Mouse (Mus musculus) heart, postnatal 0 days (tissue): ENCODE results near the gene Rad50. TPM values are rescaled to one million over a fixed set of nuclear protein-coding genes. Genes with fewer than 3 reads are reported as not detected.
A peak's percentile ranks its signal among the peaks of the same experiment; 100 is the strongest.

Source experiments
- ATAC-seq: fragments of 200-750 bp; cut with Nextera tagmentation; 2 replicates; pipeline ENCODE4 v1.8.0; 2017; ENCODE audit warnings: low read depth, moderate number of reproducible peaks, moderate library complexity; ENCODE audit not compliant: insufficient read depth
- DNase-seq: peaks from one replicate; pipeline ENCODE4 v3.0.0-alpha.2; 2016; ENCODE audit warnings: low spot score
- H3K27ac ChIP-seq: fragments of 300-500 bp; sonication (generic); 2 replicates; pipeline ENCODE4 v1.5.1; 2014; ENCODE audit warnings: low read depth, mild to moderate bottlenecking
- H3K27me3 ChIP-seq: fragments of 300-500 bp; sonication (generic); 2 replicates; pipeline ENCODE4 v1.6.1; 2014; ENCODE audit warnings: low read length, mixed read lengths; ENCODE audit not compliant: control insufficient read depth, insufficient read depth
- H3K36me3 ChIP-seq: fragments of 300-500 bp; sonication (generic); replicated peaks from 2 replicates; pipeline ENCODE4 v1.6.1; 2014; ENCODE audit warnings: low read length, mixed read lengths; ENCODE audit not compliant: control insufficient read depth, insufficient read depth
- H3K4me1 ChIP-seq: fragments of 300-500 bp; sonication (generic); 2 replicates; pipeline ENCODE4 v1.6.1; 2014; ENCODE audit warnings: antibody characterized with exemption; ENCODE audit not compliant: control insufficient read depth, insufficient read depth
- H3K4me2 ChIP-seq: fragments of 300-500 bp; sonication (generic); 2 replicates; pipeline ENCODE4 v1.6.1; 2014; ENCODE audit warnings: low read depth, mild to moderate bottlenecking, low read length, moderate library complexity
- H3K4me3 ChIP-seq: fragments of 300-500 bp; sonication (generic); 2 replicates; pipeline ENCODE4 v1.5.1; 2014; ENCODE audit warnings: low read depth, low read length
- H3K9ac ChIP-seq: fragments of 300-500 bp; sonication (generic); replicated peaks from 2 replicates; pipeline ENCODE4 v1.6.1; 2014; ENCODE audit warnings: low read depth, low read length, mixed read lengths
- H3K9me3 ChIP-seq: fragments of 300-500 bp; sonication (generic); replicated peaks from 2 replicates; pipeline ENCODE4 v1.6.1; 2016; ENCODE audit warnings: low read length; ENCODE audit not compliant: control insufficient read depth
- CTCF ChIP-seq: IDR thresholded peaks from 2 replicates; pipeline ENCODE4 v1.5.1; 2016; ENCODE audit warnings: antibody characterized with exemption, control low read depth, low read depth
- EP300 ChIP-seq: IDR thresholded peaks from 2 replicates; pipeline ENCODE4 v1.6.1; 2016; ENCODE audit warnings: antibody characterized with exemption, low read depth
- WGBS: fragments of 180-500 bp; shearing (Covaris S2); extraction: QIAGEN DNeasy Blood & Tissue Kit; methylation state at CpG from one replicate; pipeline ENCODE4 v1.1.7; 2014; 5-methylcytosine and 5-hydroxymethylcytosine counted together
- polyA plus RNA-seq: library from polyadenylated mRNA; unstranded; fragments of >200 nt; fragmentation: Nextera tagmentation; extraction: Ambion mirVana; gene quantifications from 2 replicates; pipeline ENCODE4 v1.2.1, GENCODE M21; 2015
- total RNA-seq: library from RNA; depleted of rRNA; stranded (reverse); fragments of >200 nt; gene quantifications from 2 replicates; pipeline ENCODE4 v1.2.3, GENCODE M21; 2014; ENCODE audit warnings: low replicate concordance; rRNA removed

Rad50 gene
- total RNA-seq (4.6 and 5.9 TPM in 2 replicates), polyA plus RNA-seq (13.5 and 14.9 TPM in 2 replicates)

GRCm38 (mm10) chr11:53706934-53707717 is at the start of gene Rad50:
Rad50 (minus strand) TSS chr11:53707319.
- Histone ChIP-seq H3K4me3 (peak within 1 kb of the TSS; percentile 56), H3K9ac (peak within 1 kb of the TSS; percentile 60), H3K4me1 (no peaks in the 10 kb centered on the region), H3K36me3 (no peaks in the 10 kb centered on the region; the same call in 1 of the 2 replicates), H3K27me3 (no peaks in the 10 kb centered on the region), H3K9me3 (no peaks in the 10 kb centered on the region), H3K27ac (peak within 1 kb of the TSS; percentile 73), H3K4me2 (peak within 1 kb of the TSS; percentile 77)
- DNase-seq, result peak; percentile 92
- TF ChIP-seq CTCF (no peak), EP300 (no peak)
- peak; percentile 98 for ATAC-seq
- WGBS, result 3% methylated on average over 55 of the region's 55 CpGs

DNA sequence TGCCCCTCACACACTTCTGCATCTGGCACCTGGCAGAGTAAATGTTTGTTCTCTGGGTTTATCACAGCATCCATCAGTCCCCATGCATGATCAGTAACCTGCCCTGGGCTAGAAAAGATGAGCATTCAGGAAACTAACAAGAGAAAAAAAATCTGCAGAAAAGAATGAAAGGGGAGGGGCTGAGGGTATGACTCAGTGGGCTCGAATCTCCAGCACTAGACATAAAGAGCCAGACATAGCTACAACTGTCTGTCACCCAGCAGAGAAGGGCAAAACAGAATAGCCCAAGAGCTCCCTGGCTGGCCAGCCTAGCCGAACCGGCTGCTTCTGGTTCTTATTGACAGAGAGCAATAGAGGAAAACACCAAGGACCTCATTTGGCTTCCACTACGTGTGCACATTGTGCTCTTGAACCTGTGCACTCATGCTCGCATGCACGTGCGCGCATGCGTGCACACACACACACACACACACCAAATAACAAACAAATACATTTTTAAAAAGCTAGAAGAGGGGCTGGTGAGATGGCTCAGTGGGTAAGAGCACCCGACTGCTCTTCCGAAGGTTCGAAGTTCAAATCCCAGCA is 48.0 kb upstream of the Rad50 start:
- Histone ChIP-seq H3K4me3 (no peak overlapping the region), H3K27ac (no peak overlapping the region), H3K4me1 (peaks cover 13% of the 10 kb centered on the region; the same call in 1 of the 2 replicates), H3K36me3 (no peaks in the 10 kb centered on the region), H3K4me2 (no peak overlapping the region), H3K27me3 (no peaks in the 10 kb centered on the region), H3K9ac (no peak overlapping the region), H3K9me3 (no peaks in the 10 kb centered on the region)
- 79% methylated on average over 12 of the region's 12 CpGs for WGBS
- TF ChIP-seq CTCF (no peak), EP300 (no peak)
- DNase-seq (no peak), ATAC-seq (no peak)

GRCm38 (mm10) chr11:53749716-53750352 is 42.7 kb upstream of the Rad50 start:
- Histone ChIP-seq H3K9ac (no peak overlapping the region), H3K4me1 (no peaks in the 10 kb centered on the region), H3K4me3 (no peak overlapping the region), H3K27me3 (no peaks in the 10 kb centered on the region), H3K9me3 (no peaks in the 10 kb centered on the region), H3K27ac (no peak overlapping the region), H3K36me3 (no peaks in the 10 kb centered on the region), H3K4me2 (no peak overlapping the region)
- DNase-seq, result no peak
- no peak for TF ChIP-seq EP300
- TF ChIP-seq CTCF, result no peak
- no peak for ATAC-seq
- WGBS, result 50% methylated on average over 5 of the region's 5 CpGs

GRCm38 (mm10) chr11:53749306-53749705 is 42.2 kb upstream of the Rad50 start:
- Histone ChIP-seq H3K4me3 (no peak overlapping the region), H3K4me2 (no peak overlapping the region), H3K36me3 (no peaks in the 10 kb centered on the region), H3K4me1 (no peaks in the 10 kb centered on the region), H3K9ac (no peak overlapping the region), H3K27me3 (no peaks in the 10 kb centered on the region), H3K9me3 (no peaks in the 10 kb centered on the region), H3K27ac (no peak overlapping the region)
- no peak for TF ChIP-seq EP300
- TF ChIP-seq CTCF, result no peak
- ATAC-seq (no peak), DNase-seq (no peak)
- 69% methylated on average over 4 of the region's 4 CpGs for WGBS

GRCm38 (mm10) chr11:53748614-53749013 is 41.5 kb upstream of the Rad50 start:
- Histone ChIP-seq H3K36me3 (no peaks in the 10 kb centered on the region), H3K27me3 (no peaks in the 10 kb centered on the region), H3K9ac (no peak overlapping the region), H3K27ac (no peak overlapping the region), H3K9me3 (no peaks in the 10 kb centered on the region), H3K4me2 (no peak overlapping the region), H3K4me3 (no peak overlapping the region), H3K4me1 (no peaks in the 10 kb centered on the region)
- DNase-seq (no peak), ATAC-seq (no peak)
- TF ChIP-seq CTCF, result no peak
- TF ChIP-seq EP300, result no peak
- 86% methylated on average over 6 of the region's 6 CpGs for WGBS
